Mouse (Mus musculus): ENCODE data around the gene Gtf2a1l. TPM values are rescaled to one million over a fixed set of nuclear protein-coding genes. Genes with fewer than 3 reads are reported as not detected.

Gene Gtf2a1l
- polyA plus RNA-seq, 1 experiment from 2014 or later: 0.39 TPM

Other genes starting within 250 kb of the Gtf2a1l start
- gene Foxn2, start 227.9 kb upstream of the Gtf2a1l start, polyA plus RNA-seq (2014; fragmentation: Nextera tagmentation; extraction: Ambion mirVana): 9.2 and 9.6 TPM in 2 replicates
- gene Ppp1r21, start 138.5 kb upstream of the Gtf2a1l start, polyA plus RNA-seq (2014; fragmentation: Nextera tagmentation; extraction: Ambion mirVana): 25.4 and 28.6 TPM in 2 replicates
- gene Ston1, start 71.0 kb upstream of the Gtf2a1l start, polyA plus RNA-seq (2014; fragmentation: Nextera tagmentation; extraction: Ambion mirVana): 4.8 and 7.2 TPM in 2 replicates
- 0.69 and 1.0 TPM in 2 replicates for gene Lhcgr, start 123.3 kb downstream of the Gtf2a1l start, polyA plus RNA-seq (2014; fragmentation: Nextera tagmentation; extraction: Ambion mirVana)